Mouse (Mus musculus) natural killer cell, adult 2 months (primary cell): ENCODE data around the gene Cdhr3.
"Not testable (repeated sequence)": the region's sequence is repeated elsewhere in the genome, so short reads cannot be mapped to it uniquely, and the experiment has no call there.

Experiments used
- DNase-seq, 2 experiments: peaks; one replicate each; pipeline ENCODE4 v3.0.0; 2022; ENCODE audit warnings: low spot score in 2 of 2

Gene Cdhr3

DNA sequence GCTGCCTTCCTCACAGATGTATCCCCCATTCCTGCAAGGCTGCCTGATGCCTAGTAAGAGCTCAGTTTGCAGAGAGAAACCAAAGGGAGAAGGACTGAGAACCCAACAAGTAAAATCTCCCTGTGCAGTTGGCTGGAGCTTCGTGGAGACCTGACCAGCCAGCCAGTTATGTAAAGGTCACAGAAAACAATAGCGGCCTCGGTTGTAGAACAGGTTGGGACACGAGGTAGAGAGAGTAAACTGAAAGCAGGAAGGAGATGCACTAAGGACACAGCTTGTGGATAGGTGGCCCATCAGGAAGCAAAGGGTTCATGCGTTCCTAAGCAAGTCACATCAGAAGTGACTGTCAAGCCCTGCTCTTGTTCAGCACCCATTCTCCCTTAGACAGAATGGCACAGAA, 86.8 kb downstream of the Cdhr3 start:
- DNase-seq = no peak

DNA sequence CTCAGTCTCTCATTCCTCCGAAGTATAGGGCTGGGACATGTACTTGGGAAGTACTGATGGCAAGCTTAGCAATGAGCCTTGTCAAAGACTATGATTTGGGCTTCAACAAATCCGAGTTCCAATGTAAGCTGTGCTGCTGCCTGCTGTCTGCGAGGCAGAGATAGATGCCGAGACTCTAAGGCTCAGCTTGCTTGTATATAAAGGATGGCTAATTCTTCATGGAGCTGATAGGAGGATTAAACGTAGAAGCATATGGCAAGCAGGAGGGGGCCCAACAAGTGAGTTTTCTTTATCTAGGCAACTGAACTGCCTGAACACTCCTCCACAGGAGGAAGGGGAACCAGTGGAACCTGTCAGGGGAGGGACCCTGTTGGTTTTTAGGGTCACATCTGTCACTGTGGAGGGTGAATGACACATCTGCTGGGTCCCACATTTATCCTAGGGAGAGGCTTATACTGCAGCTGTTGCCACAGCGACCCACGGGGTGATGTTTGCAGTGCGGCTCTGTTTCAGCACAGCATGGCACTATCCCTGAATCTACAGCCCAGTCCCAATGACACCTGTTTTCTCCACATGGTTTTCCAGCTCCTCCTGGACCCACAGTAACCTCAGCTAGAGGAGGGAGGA, 89.2 kb downstream of the Cdhr3 start:
- no peak for DNase-seq

DNA sequence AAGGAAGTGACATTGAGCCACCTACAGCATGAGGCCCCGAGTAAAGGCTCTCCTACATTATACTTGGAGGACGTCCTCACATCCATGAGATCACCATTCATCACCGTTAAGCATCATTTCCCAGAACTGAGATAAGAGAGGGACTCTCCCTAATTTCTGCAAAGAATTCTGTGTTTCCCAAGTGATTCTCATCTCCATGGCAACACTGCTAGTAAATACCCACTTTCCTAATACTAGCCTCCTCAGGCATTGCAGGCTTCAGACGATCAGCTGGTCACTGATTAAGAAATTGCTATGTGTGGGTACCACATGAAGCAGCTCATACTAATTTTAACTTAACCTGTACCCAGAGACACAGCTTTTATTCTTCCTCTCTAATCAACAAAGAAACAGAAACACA, 92.3 kb downstream of the Cdhr3 start:
- DNase-seq = no peak

DNA sequence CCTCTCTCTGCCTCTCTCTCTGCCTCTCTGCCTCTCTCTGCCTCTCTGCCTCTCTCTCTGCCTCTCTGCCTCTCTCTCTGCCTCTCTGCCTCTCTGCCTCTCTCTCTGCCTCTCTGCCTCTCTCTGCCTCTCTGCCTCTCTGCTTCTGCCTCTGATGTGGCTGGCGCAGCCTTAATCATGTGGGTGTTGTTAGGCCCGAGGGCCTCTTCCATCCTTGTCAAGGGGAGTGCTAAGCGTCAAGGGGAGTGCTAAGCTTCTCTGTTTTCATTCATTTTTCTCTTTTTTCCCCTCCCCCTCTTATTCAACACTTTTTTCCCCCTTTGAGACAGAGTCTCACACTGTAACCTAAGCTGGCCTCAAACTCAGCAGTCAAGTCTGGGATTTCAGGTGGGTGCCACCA, 92.9 kb downstream of the Cdhr3 start:
- not testable (repeated sequence) for DNase-seq

DNA sequence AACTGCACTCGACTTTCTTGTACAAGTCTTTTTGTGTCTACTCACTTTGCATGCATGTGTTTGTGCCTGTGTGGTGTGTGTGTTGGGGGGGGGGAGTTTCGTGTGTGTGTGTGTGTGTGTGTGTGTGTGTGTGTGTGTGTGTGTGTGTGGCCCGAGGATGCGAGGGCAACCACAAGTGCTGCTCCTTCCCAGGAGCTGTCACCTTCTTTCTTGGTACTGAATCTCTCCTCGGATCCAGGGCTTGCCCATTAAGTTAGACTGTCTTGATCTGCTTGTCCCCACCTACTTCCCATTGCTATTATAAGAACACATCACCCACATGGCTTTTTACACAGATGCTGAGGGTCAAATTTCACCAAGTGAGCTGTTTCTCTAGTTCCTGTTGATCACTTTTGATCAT, 93.9 kb downstream of the Cdhr3 start:
- DNase-seq = no peak

DNA sequence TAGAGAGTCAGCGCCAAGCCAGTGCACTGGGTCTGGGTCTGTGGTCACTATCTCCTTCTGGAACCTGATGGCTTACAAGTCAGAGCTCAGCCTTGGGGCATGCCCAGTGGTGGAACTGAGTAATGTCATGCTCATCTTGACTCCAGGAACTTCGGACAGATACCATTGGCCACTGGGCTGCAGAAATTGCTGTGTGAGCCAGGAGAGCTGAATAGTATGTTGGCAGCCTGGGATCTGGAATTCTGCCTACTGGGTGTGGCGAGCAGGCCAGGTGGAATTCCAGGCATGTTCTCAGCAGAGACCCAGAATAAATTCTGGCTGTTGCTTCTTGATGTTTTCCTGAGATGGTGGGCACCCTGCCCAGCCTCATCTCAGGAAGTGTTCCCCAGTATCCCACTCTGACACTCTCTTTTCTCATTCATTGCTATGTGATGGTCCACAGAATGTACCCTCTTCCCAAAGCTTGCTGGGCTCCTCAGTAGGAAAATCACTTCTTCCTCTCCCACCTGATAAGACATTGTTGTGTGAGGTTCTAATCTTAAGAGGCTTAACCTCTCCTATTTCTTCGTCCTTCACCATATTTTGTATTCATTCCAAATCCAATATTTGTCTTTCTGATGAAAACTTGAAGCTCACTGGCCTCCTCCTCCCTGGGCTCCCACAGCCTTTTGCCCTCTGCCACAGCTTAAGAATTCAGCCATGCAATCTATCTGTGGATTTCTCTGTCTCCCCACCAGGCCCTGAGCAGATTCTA, 97.4 kb downstream of the Cdhr3 start:
- no peak for DNase-seq

DNA sequence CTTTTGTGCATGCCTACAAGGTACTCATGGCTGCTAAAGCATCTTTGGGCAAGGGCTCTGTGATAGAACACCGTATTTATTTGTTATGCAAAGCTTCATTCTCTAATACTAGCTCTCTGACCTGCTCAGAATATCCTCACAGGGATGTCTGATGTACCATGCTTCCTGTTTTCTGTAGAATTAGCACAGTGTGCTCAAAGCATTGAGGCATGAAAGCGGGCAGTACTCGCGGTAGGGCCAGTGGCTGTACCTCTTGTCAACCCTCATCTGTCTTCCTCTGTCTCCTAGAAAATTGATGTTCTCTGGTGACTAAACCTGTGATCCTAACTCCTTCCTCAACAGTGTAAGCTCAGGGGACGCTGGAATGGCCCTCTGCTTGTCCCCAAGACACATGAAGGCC, 98.6 kb downstream of the Cdhr3 start:
- no peak for DNase-seq

DNA sequence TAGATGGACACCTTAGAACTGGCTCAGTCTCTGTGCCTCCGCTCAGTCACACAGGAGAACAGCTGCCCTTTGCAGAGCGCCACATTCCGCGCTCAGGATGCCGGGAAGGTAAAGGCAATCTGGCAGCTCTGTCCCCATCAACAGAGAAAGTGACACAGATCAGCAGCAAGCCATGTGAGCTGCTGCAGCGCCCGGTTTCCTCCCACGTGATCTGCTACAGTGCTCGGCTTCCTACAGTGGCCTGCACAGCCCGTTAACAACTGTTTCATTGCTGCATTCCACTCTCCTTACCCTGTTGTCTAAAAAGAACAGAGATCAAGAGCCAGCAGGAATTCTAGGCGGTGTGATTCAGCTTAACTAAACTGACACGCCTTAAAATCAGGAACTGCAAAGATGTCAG, 102.9 kb downstream of the Cdhr3 start:
- peak in 1 of 2 experiments; percentile 11 for DNase-seq

DNA sequence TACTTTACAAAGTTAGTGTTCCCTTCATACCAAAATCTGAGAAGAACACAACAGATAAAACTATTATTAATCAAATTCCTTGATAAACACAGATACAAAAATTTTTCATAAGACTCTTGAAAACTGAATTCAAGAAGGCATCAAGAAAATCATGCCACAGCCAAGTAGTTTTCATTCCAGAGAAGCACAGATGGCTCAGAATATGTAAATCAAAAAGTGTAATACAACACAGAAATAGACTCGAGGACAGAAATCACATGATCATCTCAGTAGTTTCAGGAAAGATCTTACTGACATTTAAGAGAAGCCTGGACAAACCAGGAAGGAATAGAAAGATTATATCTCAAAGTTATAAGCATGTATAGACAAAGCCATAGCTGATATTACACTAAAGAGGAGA, 106.4 kb downstream of the Cdhr3 start:
- no peak for DNase-seq
